Comparison of ENCODE assay signal across 8 mouse cellular contexts in genomic region chr10:128408591-128409535, GRCm38 (mm10). TPM values are rescaled to one million over a fixed set of nuclear protein-coding genes. Genes with fewer than 3 reads are reported as not detected.
DNase-seq lines count a peak whose midpoint lies in the region; ATAC-seq and TF ChIP-seq lines count a peak whose summit lies in the region.

No protein-coding gene starts in this region.

- peak overlapping the region; percentile 68 for H3K9ac ChIP-seq in heart, adult 2 months (ENCODE audit: low read depth, low read length)
- peak overlapping the region; percentile 83 for H3K9ac ChIP-seq in ES-E14 (ENCODE audit: insufficient read depth, low read depth, low read length, poor library complexity, severe bottlenecking)
- H3K9ac ChIP-seq in embryonic facial prominence, embryonic 14.5 days (ENCODE audit: low read depth, low read length): peak overlapping the region; percentile 78
- H3K9ac ChIP-seq in liver, embryonic 12.5 days: peak overlapping the region; percentile 88
- H3K9ac ChIP-seq in neural tube, embryonic 15.5 days (replicated peaks): peak overlapping the region; percentile 70

- WGBS in heart, adult 2 months: 13% methylated on average over 35 of the region's 35 CpGs
- WGBS in embryonic facial prominence, embryonic 14.5 days: 20% methylated on average over 35 of the region's 35 CpGs
- 15% methylated on average over 35 of the region's 35 CpGs for whole genome bisulfite sequencing in liver, embryonic 12.5 days (ENCODE audit: insufficient replicate concordance)
- 20% methylated on average over 35 of the region's 35 CpGs for WGBS in neural tube, embryonic 15.5 days

- no peak for TF ChIP-seq CTCF in heart, adult 2 months (IDR thresholded peaks at IDR 0.05)

- no peak for TF ChIP-seq EP300 in heart, adult 2 months (IDR thresholded peaks at IDR 0.05; ENCODE audit: insufficient read depth, low read depth, low read length)

- intact Hi-C loops in heart, adult 2 months (cut with DNase I): loop anchor here (2.0 to 5.0 kb wide), 3 partner anchors 30 to 128 kb away; partner anchors contain the start of gene Cs
- intact Hi-C loops in heart, postnatal 10 days (cut with DNase I): loop anchor here (1.0 kb wide), 1 partner anchor 46 kb away; no protein-coding TSS in a partner anchor

- H3K4me3 ChIP-seq in heart, adult 2 months: peak overlapping the region; percentile 73
- H3K4me3 ChIP-seq in ES-E14 (ENCODE audit: insufficient read depth in 1 of 2, low read depth in 1 of 2, low read length in 2 of 2, poor library complexity in 1 of 2, severe bottlenecking in 1 of 2): peak overlapping the region; percentile 81 to 83
- peak overlapping the region; percentile 78 for H3K4me3 ChIP-seq in embryonic facial prominence, embryonic 14.5 days (ENCODE audit: low read depth, low read length)
- H3K4me3 ChIP-seq in liver, embryonic 12.5 days: peak overlapping the region; percentile 98
- H3K4me3 ChIP-seq in neural tube, embryonic 15.5 days (replicated peaks): peak overlapping the region; percentile 97

- peak overlapping the region; percentile 90 for H3K4me2 ChIP-seq in embryonic facial prominence, embryonic 14.5 days (ENCODE audit: low read depth, low read length)
- H3K4me2 ChIP-seq in liver, embryonic 12.5 days: peak overlapping the region; percentile 97
- peak overlapping the region; percentile 97 for H3K4me2 ChIP-seq in neural tube, embryonic 15.5 days

- no peaks in the 10 kb centered on the region for H3K27me3 ChIP-seq in heart, adult 2 months (ENCODE audit: control insufficient read depth, insufficient read depth, low read length)
- no peaks in the 10 kb centered on the region for H3K27me3 ChIP-seq in embryonic facial prominence, embryonic 14.5 days (replicated peaks; ENCODE audit: control insufficient read depth, insufficient read depth, low read length)
- no peaks in the 10 kb centered on the region for H3K27me3 ChIP-seq in liver, embryonic 12.5 days (replicated peaks)
- H3K27me3 ChIP-seq in neural tube, embryonic 15.5 days (replicated peaks): no peaks in the 10 kb centered on the region

- H3K36me3 ChIP-seq in heart, adult 2 months (ENCODE audit: control insufficient read depth, insufficient read depth, low read length): no peaks in the 10 kb centered on the region
- H3K36me3 ChIP-seq in ES-E14 (ENCODE audit: control insufficient read depth, insufficient read depth, low read length, poor library complexity, severe bottlenecking): peaks cover 9% of the 10 kb centered on the region; the same call in 1 of the 2 replicates
- H3K36me3 ChIP-seq in embryonic facial prominence, embryonic 14.5 days (ENCODE audit: control insufficient read depth, insufficient read depth, low read length): peaks cover 12% of the 10 kb centered on the region
- peaks cover 36% of the 10 kb centered on the region for H3K36me3 ChIP-seq in liver, embryonic 12.5 days
- H3K36me3 ChIP-seq in neural tube, embryonic 15.5 days: peaks cover 13% of the 10 kb centered on the region

- ATAC-seq in embryonic facial prominence, embryonic 14.5 days (ENCODE audit: low read depth): no peak
- no peak; the same call in 1 of the 2 replicates for ATAC-seq in liver, embryonic 12.5 days
- ATAC-seq in neural tube, embryonic 15.5 days (ENCODE audit: low FRiP score): peak; percentile 49

- no peaks in the 10 kb centered on the region for H3K79me2 ChIP-seq in heart, adult 2 months (replicated peaks; ENCODE audit: control insufficient read depth, insufficient read depth, low read length)

- no peaks in the 10 kb centered on the region for H3K9me3 ChIP-seq in ES-E14 (ENCODE audit: control insufficient read depth, insufficient read depth, low read depth, low read length)
- H3K9me3 ChIP-seq in embryonic facial prominence, embryonic 14.5 days (ENCODE audit: control insufficient read depth, low read length): no peaks in the 10 kb centered on the region
- H3K9me3 ChIP-seq in liver, embryonic 12.5 days (replicated peaks): no peaks in the 10 kb centered on the region
- no peaks in the 10 kb centered on the region for H3K9me3 ChIP-seq in neural tube, embryonic 15.5 days (replicated peaks)

- DNase-seq in heart, adult 2 months: peak in 1 of 2 experiments; percentile 37
- no peak for DNase-seq in heart, postnatal 10 days
- no peak for DNase-seq in ES-E14 (ENCODE audit: low read depth, low spot score)
- DNase-seq in embryonic facial prominence, embryonic 14.5 days (ENCODE audit: low spot score): peak; percentile 58
- peak; percentile 27 to 29 for DNase-seq in kidney, adult 8-10 months
- no peak for DNase-seq in urinary bladder, postnatal 14 days (ENCODE audit: low spot score)

- peak overlapping the region; percentile 79 for H3K27ac ChIP-seq in heart, adult 2 months
- H3K27ac ChIP-seq in ES-E14 (ENCODE audit: insufficient read depth, low read depth, low read length, poor library complexity, severe bottlenecking): peak overlapping the region; percentile 59
- H3K27ac ChIP-seq in embryonic facial prominence, embryonic 14.5 days (replicated peaks; ENCODE audit: low read depth, low read length): peak overlapping the region; percentile 86
- peak overlapping the region; percentile 67 for H3K27ac ChIP-seq in liver, embryonic 12.5 days
- peak overlapping the region; percentile 98 for H3K27ac ChIP-seq in neural tube, embryonic 15.5 days (replicated peaks)

- no peak for TF ChIP-seq POLR2A in heart, adult 2 months (IDR thresholded peaks at IDR 0.05; ENCODE audit: insufficient read depth, low read depth, low read length)

- in situ Hi-C loops in ES-E14 (cut with MboI; ENCODE audit: low sequenced_read_pairs in 2 of 2, unreplicated experiment in 2 of 2): no loop called here

- peaks cover 5% of the 10 kb centered on the region for H3K4me1 ChIP-seq in heart, adult 2 months (ENCODE audit: control insufficient read depth, insufficient read depth, low read length)
- H3K4me1 ChIP-seq in ES-E14 (ENCODE audit: control insufficient read depth in 2 of 2, insufficient read depth in 2 of 2, low read length in 2 of 2, poor library complexity in 1 of 2): peaks cover 2 to 5% of the 10 kb centered on the region in 2 experiments; a peak in 1 of 4 replicates
- peaks cover 24% of the 10 kb centered on the region for H3K4me1 ChIP-seq in embryonic facial prominence, embryonic 14.5 days (ENCODE audit: control insufficient read depth, insufficient read depth, low read length)
- H3K4me1 ChIP-seq in liver, embryonic 12.5 days: peaks cover 49% of the 10 kb centered on the region
- peaks cover 43% of the 10 kb centered on the region for H3K4me1 ChIP-seq in neural tube, embryonic 15.5 days

TF ChIP-seq in ES-E14, 5 proteins besides CTCF, POLR2A, EP300 and RAD21:
- TF ChIP-seq ZNF384 (IDR thresholded peaks at IDR 0.05; ENCODE audit: low read depth, low read length) (no peak), HCFC1 (IDR thresholded peaks at IDR 0.05; ENCODE audit: borderline replicate concordance, insufficient read depth, low read length) (no peak), ZC3H11A (IDR thresholded peaks at IDR 0.05; ENCODE audit: borderline replicate concordance, low read depth, low read length) (no peak), CHD2 (IDR thresholded peaks at IDR 0.05; ENCODE audit: low read depth, low read length) (no peak), MAFK (IDR thresholded peaks at IDR 0.05; ENCODE audit: insufficient read depth, low read depth, low read length) (no peak)

RNA-seq across cellular contexts. Expression of gene Nabp2, which starts 2.4 kb away (rescaled TPM):
- total RNA-seq in heart, adult 2 months (2021): 10 to 100 TPM; 45.2 to 48.2 TPM
- 25.0 and 25.1 TPM in 2 replicates for polyA plus RNA-seq in heart, adult 2 months (2012; rRNA removed)
- 10 to 100 TPM; 42.5 to 44.7 TPM for total RNA-seq in heart, postnatal 10 days (2021)
- 25.3 and 28.2 TPM in 2 replicates for total RNA-seq in ES-E14 (2012; rRNA removed)
- 61.9 and 63.3 TPM in 2 replicates for polyA plus RNA-seq in embryonic facial prominence, embryonic 14.5 days (2014; fragmentation: Nextera tagmentation; extraction: Ambion mirVana)
- 64.1 and 66.1 TPM in 2 replicates for polyA plus RNA-seq in liver, embryonic 12.5 days (2016; fragmentation: Nextera tagmentation; extraction: Ambion mirVana)
- 128 and 133 TPM in 2 replicates for polyA plus RNA-seq in neural tube, embryonic 15.5 days (2015; fragmentation: Nextera tagmentation; extraction: Ambion mirVana)

RNA-seq across cellular contexts. Expression of gene Rnf41, which starts 2.6 kb away (rescaled TPM):
- 10 to 100 TPM; 15.8 to 16.9 TPM for total RNA-seq in heart, adult 2 months (2021)
- 12.5 and 17.8 TPM in 2 replicates for polyA plus RNA-seq in heart, adult 2 months (2012; rRNA removed)
- 10 to 100 TPM; 24.0 to 24.8 TPM for total RNA-seq in heart, postnatal 10 days (2021)
- 39.6 and 41.3 TPM in 2 replicates for total RNA-seq in ES-E14 (2012; rRNA removed)
- polyA plus RNA-seq in embryonic facial prominence, embryonic 14.5 days (2014; fragmentation: Nextera tagmentation; extraction: Ambion mirVana): 35.2 and 36.1 TPM in 2 replicates
- 14.2 and 14.8 TPM in 2 replicates for polyA plus RNA-seq in liver, embryonic 12.5 days (2016; fragmentation: Nextera tagmentation; extraction: Ambion mirVana)
- polyA plus RNA-seq in neural tube, embryonic 15.5 days (2015; fragmentation: Nextera tagmentation; extraction: Ambion mirVana): 78.3 and 80.5 TPM in 2 replicates

RNA-seq across cellular contexts. Expression of gene Slc39a5, which starts 7.8 kb away (rescaled TPM):
- total RNA-seq in heart, adult 2 months (2021): not detected
- polyA plus RNA-seq in heart, adult 2 months (2012; rRNA removed): not detected in 2 replicates
- not detected for total RNA-seq in heart, postnatal 10 days (2021)
- 0.36 and 0.53 TPM in 2 replicates for total RNA-seq in ES-E14 (2012; rRNA removed)
- 0.11 and 0.13 TPM in 2 replicates for polyA plus RNA-seq in embryonic facial prominence, embryonic 14.5 days (2014; fragmentation: Nextera tagmentation; extraction: Ambion mirVana)
- polyA plus RNA-seq in liver, embryonic 12.5 days (2016; fragmentation: Nextera tagmentation; extraction: Ambion mirVana): 22.7 and 23.0 TPM in 2 replicates
- polyA plus RNA-seq in neural tube, embryonic 15.5 days (2015; fragmentation: Nextera tagmentation; extraction: Ambion mirVana): 0.68 and 4.4 TPM in 2 replicates

RNA-seq across cellular contexts. Expression of gene Ankrd52, which starts 31.9 kb away (rescaled TPM):
- total RNA-seq in heart, adult 2 months (2021): 10 to 100 TPM; 41.8 to 47.5 TPM
- 29.2 and 34.6 TPM in 2 replicates for polyA plus RNA-seq in heart, adult 2 months (2012; rRNA removed)
- 10 to 100 TPM; 43.1 to 43.7 TPM for total RNA-seq in heart, postnatal 10 days (2021)
- total RNA-seq in ES-E14 (2012; rRNA removed): 11.1 and 11.4 TPM in 2 replicates
- 11.9 and 12.7 TPM in 2 replicates for polyA plus RNA-seq in embryonic facial prominence, embryonic 14.5 days (2014; fragmentation: Nextera tagmentation; extraction: Ambion mirVana)
- polyA plus RNA-seq in liver, embryonic 12.5 days (2016; fragmentation: Nextera tagmentation; extraction: Ambion mirVana): 9.3 TPM in 2 replicates
- 11.2 and 13.1 TPM in 2 replicates for polyA plus RNA-seq in neural tube, embryonic 15.5 days (2015; fragmentation: Nextera tagmentation; extraction: Ambion mirVana)

RNA-seq across cellular contexts. Expression of gene Coq10a, which starts 40.1 kb away (rescaled TPM):
- total RNA-seq in heart, adult 2 months (2021): 100 to 1,000 TPM; 332 to 391 TPM
- 356 and 500 TPM in 2 replicates for polyA plus RNA-seq in heart, adult 2 months (2012; rRNA removed)
- total RNA-seq in heart, postnatal 10 days (2021): 100 to 1,000 TPM; 156 to 159 TPM
- 8.2 and 10.1 TPM in 2 replicates for total RNA-seq in ES-E14 (2012; rRNA removed)
- 15.6 and 16.8 TPM in 2 replicates for polyA plus RNA-seq in embryonic facial prominence, embryonic 14.5 days (2014; fragmentation: Nextera tagmentation; extraction: Ambion mirVana)
- 8.7 and 8.9 TPM in 2 replicates for polyA plus RNA-seq in liver, embryonic 12.5 days (2016; fragmentation: Nextera tagmentation; extraction: Ambion mirVana)
- 34.6 and 40.8 TPM in 2 replicates for polyA plus RNA-seq in neural tube, embryonic 15.5 days (2015; fragmentation: Nextera tagmentation; extraction: Ambion mirVana)

Comparison
In these comparisons a context has a peak if more than half of its experiments do, and no peak if none do; other contexts are left out.
1. DNase-seq: peak in embryonic facial prominence, embryonic 14.5 days (single experiment) and kidney, adult 8-10 months (2 of 2); none in heart, postnatal 10 days (0 of 2), ES-E14 (single experiment) and urinary bladder, postnatal 14 days (single experiment).
2. Peak in every context shown above with its lines, with median percentiles within 50 percentile points of each other: H3K27ac ChIP-seq, H3K4me3 ChIP-seq, H3K9ac ChIP-seq and H3K4me2 ChIP-seq.